Mouse (Mus musculus) small intestine, adult 2 months (tissue): ENCODE data around the gene Ccpg1.

Experiments
- CTCF ChIP-seq: fragments of 200-500 bp; IDR thresholded peaks from 2 replicates; pipeline ENCODE4 v1.5.1; 2012; ENCODE audit warnings: low read depth, mild to moderate bottlenecking, control low read depth, inconsistent platforms, low read length, moderate library complexity, mixed read lengths; ENCODE audit not compliant: insufficient replicate concordance, insufficient read length; ENCODE audit errors: extremely low read depth
- POLR2A ChIP-seq: fragments of 200-500 bp; IDR thresholded peaks from 2 replicates; pipeline ENCODE4 v1.6.1; 2012; ENCODE audit warnings: low read depth, mild to moderate bottlenecking, control low read depth, inconsistent platforms, low read length, moderate library complexity

- peak; percentile 96; the same call in 1 of the 2 replicates for TF ChIP-seq CTCF
- 0 out of 2 replicates have a peak, but pooled peaks have one; percentile 6 for TF ChIP-seq POLR2A
Measured at GRCm38 (mm10) chr9:73044146-73045079, 59.2 kb downstream of the Ccpg1 start, which contains the start of gene Rab27a.
